Mouse (Mus musculus) G1E (cell line): ENCODE measurements at regions not wholly inside any gene's neighbourhood (a gene's known extent, or its start where the extent isn't known, plus 50 kb on each side); places are given as distances from the start of the nearest gene placed in this dataset.

Source experiments
- CTCF ChIP-seq: IDR thresholded peaks from 2 replicates; pipeline ENCODE4 v1.5.1; 2012; ENCODE audit warnings: low read depth, low read length, inconsistent platforms, mixed read lengths
- GATA1 ChIP-seq: IDR thresholded peaks from 2 replicates; pipeline ENCODE4 v1.6.1; 2012; ENCODE audit warnings: borderline replicate concordance, low read length, inconsistent platforms, mixed read lengths
- GATA2 ChIP-seq: IDR thresholded peaks from 2 replicates; pipeline ENCODE4 v1.6.1; 2012; ENCODE audit warnings: low read depth, low read length, inconsistent platforms, borderline replicate concordance

GRCm38 (mm10) chr3:115497420-115497819 lies 217.5 kb downstream of the S1pr1 start:
- TF ChIP-seq CTCF (no peak), GATA2 (no peak), GATA1 (no peak)
